Mouse (Mus musculus): Measurements from ENCODE around the gene Cryaa. TPM values are rescaled to one million over a fixed set of nuclear protein-coding genes. Genes with fewer than 3 reads are reported as not detected.
"Not testable (repeated sequence)": the region's sequence is repeated elsewhere in the genome, so short reads cannot be mapped to it uniquely, and the experiment has no call there.

The Cryaa gene
- polyA plus RNA-seq, 1 experiment, result 0.85 TPM

- no peak overlapping the region for H3K4me3 ChIP-seq (replicated peaks; ENCODE audit: insufficient read depth, low read depth, low read length)
- TF ChIP-seq POLR2A (IDR thresholded peaks at IDR 0.05; ENCODE audit: borderline replicate concordance, insufficient read depth, low read length) (no peak), CTCF (IDR thresholded peaks at IDR 0.05; ENCODE audit: borderline replicate concordance, insufficient read depth, low read depth, low read length) (peak; percentile 87)
- DNase-seq, result peak; percentile 76 to 82
- H3K27me3 ChIP-seq (ENCODE audit: control insufficient read depth, insufficient read depth, low read length), result no peaks in the 10 kb centered on the region
- no peak overlapping the region for H3K27ac ChIP-seq (ENCODE audit: insufficient read depth, low read length)
- H3K4me1 ChIP-seq (ENCODE audit: control insufficient read depth, insufficient read depth, low read length), result no peaks in the 10 kb centered on the region
- 10% methylated on average over 17 of the region's 17 CpGs for WGBS
These were observed 8.1 kb downstream of the Cryaa start for GRCm38 (mm10) chr17:31685514-31686224.

- Histone ChIP-seq H3K27me3 (ENCODE audit: control insufficient read depth, insufficient read depth, low read length) (no peaks in the 10 kb centered on the region), H3K4me3 (replicated peaks; ENCODE audit: insufficient read depth, low read depth, low read length) (no peak overlapping the region), H3K27ac (ENCODE audit: insufficient read depth, low read length) (no peak overlapping the region), H3K4me1 (ENCODE audit: control insufficient read depth, insufficient read depth, low read length) (no peaks in the 10 kb centered on the region)
- no peak for DNase-seq
- TF ChIP-seq CTCF (IDR thresholded peaks at IDR 0.05; ENCODE audit: borderline replicate concordance, insufficient read depth, low read depth, low read length), result no peak
- no peak for TF ChIP-seq POLR2A (IDR thresholded peaks at IDR 0.05; ENCODE audit: borderline replicate concordance, insufficient read depth, low read length)
- WGBS, result 4% methylated on average over 3 of the region's 3 CpGs
These were observed 8.6 kb downstream of the Cryaa start for GRCm38 (mm10) chr17:31686225-31686564.

- DNase-seq, result no peak
- no peaks in the 10 kb centered on the region for H3K4me1 ChIP-seq (ENCODE audit: control insufficient read depth, insufficient read depth, low read length)
- WGBS, result 68% methylated on average over 9 of the region's 9 CpGs
- no peak overlapping the region for H3K27ac ChIP-seq (ENCODE audit: insufficient read depth, low read length)
- H3K4me3 ChIP-seq (replicated peaks; ENCODE audit: insufficient read depth, low read depth, low read length), result no peak overlapping the region
- no peak for TF ChIP-seq POLR2A (IDR thresholded peaks at IDR 0.05; ENCODE audit: borderline replicate concordance, insufficient read depth, low read length)
- TF ChIP-seq CTCF (IDR thresholded peaks at IDR 0.05; ENCODE audit: borderline replicate concordance, insufficient read depth, low read depth, low read length), result no peak
- no peaks in the 10 kb centered on the region for H3K27me3 ChIP-seq (ENCODE audit: control insufficient read depth, insufficient read depth, low read length)
These were observed 10.5 kb downstream of the Cryaa start for GRCm38 (mm10) chr17:31688112-31688511.

- no peaks in the 10 kb centered on the region for H3K4me1 ChIP-seq (ENCODE audit: control insufficient read depth, insufficient read depth, low read length)
- no peaks in the 10 kb centered on the region; the same call in 1 of the 2 replicates for H3K27me3 ChIP-seq (ENCODE audit: control insufficient read depth, insufficient read depth, low read length)
- no peak overlapping the region for H3K4me3 ChIP-seq (replicated peaks; ENCODE audit: insufficient read depth, low read depth, low read length)
- TF ChIP-seq CTCF (IDR thresholded peaks at IDR 0.05; ENCODE audit: borderline replicate concordance, insufficient read depth, low read depth, low read length), result no peak
- TF ChIP-seq POLR2A (IDR thresholded peaks at IDR 0.05; ENCODE audit: borderline replicate concordance, insufficient read depth, low read length), result no peak
- no peak for DNase-seq
- H3K27ac ChIP-seq (ENCODE audit: insufficient read depth, low read length), result no peak overlapping the region
- 54% methylated on average over 1 of the region's 1 CpGs for WGBS
These were observed 12.0 kb downstream of the Cryaa start for GRCm38 (mm10) chr17:31689606-31690005.

- DNase-seq, result no peak
- Histone ChIP-seq H3K4me1 (ENCODE audit: control insufficient read depth, insufficient read depth, low read length) (no peaks in the 10 kb centered on the region; the same call in 1 of the 2 replicates), H3K4me3 (replicated peaks; ENCODE audit: insufficient read depth, low read depth, low read length) (no peak overlapping the region), H3K27me3 (ENCODE audit: control insufficient read depth, insufficient read depth, low read length) (no peaks in the 10 kb centered on the region; the same call in 1 of the 2 replicates), H3K27ac (ENCODE audit: insufficient read depth, low read length) (no peak overlapping the region)
- WGBS, result 32% methylated on average over 5 of the region's 5 CpGs
- no peak for TF ChIP-seq CTCF (IDR thresholded peaks at IDR 0.05; ENCODE audit: borderline replicate concordance, insufficient read depth, low read depth, low read length)
- no peak for TF ChIP-seq POLR2A (IDR thresholded peaks at IDR 0.05; ENCODE audit: borderline replicate concordance, insufficient read depth, low read length)
These were observed 15.3 kb downstream of the Cryaa start for GRCm38 (mm10) chr17:31692918-31693317.

GRCm38 (mm10) chr17:31693330-31694022, 15.9 kb downstream of the Cryaa start:
- no peak overlapping the region for H3K27ac ChIP-seq (ENCODE audit: insufficient read depth, low read length)
- H3K4me3 ChIP-seq (replicated peaks; ENCODE audit: insufficient read depth, low read depth, low read length), result no peak overlapping the region
- H3K4me1 ChIP-seq (ENCODE audit: control insufficient read depth, insufficient read depth, low read length), result peaks cover 6% of the 10 kb centered on the region
- 2% methylated on average over 20 of the region's 20 CpGs for WGBS
- peak; percentile 34 to 52 for DNase-seq
- TF ChIP-seq POLR2A (IDR thresholded peaks at IDR 0.05; ENCODE audit: borderline replicate concordance, insufficient read depth, low read length) (no peak), CTCF (IDR thresholded peaks at IDR 0.05; ENCODE audit: borderline replicate concordance, insufficient read depth, low read depth, low read length) (peak; percentile 36; the same call in 1 of the 2 replicates)
- no peaks in the 10 kb centered on the region; the same call in 1 of the 2 replicates for H3K27me3 ChIP-seq (ENCODE audit: control insufficient read depth, insufficient read depth, low read length)

- no peak overlapping the region for H3K27ac ChIP-seq (ENCODE audit: insufficient read depth, low read length)
- TF ChIP-seq CTCF (IDR thresholded peaks at IDR 0.05; ENCODE audit: borderline replicate concordance, insufficient read depth, low read depth, low read length), result no peak
- no peak for TF ChIP-seq POLR2A (IDR thresholded peaks at IDR 0.05; ENCODE audit: borderline replicate concordance, insufficient read depth, low read length)
- no peak for DNase-seq
- 71% methylated on average over 7 of the region's 7 CpGs for WGBS
- H3K4me3 ChIP-seq (replicated peaks; ENCODE audit: insufficient read depth, low read depth, low read length), result no peak overlapping the region
- H3K4me1 ChIP-seq (ENCODE audit: control insufficient read depth, insufficient read depth, low read length), result peaks cover 11% of the 10 kb centered on the region
- no peaks in the 10 kb centered on the region; the same call in 1 of the 2 replicates for H3K27me3 ChIP-seq (ENCODE audit: control insufficient read depth, insufficient read depth, low read length)
These were observed 16.4 kb downstream of the Cryaa start for GRCm38 (mm10) chr17:31694023-31694376.

- TF ChIP-seq CTCF (IDR thresholded peaks at IDR 0.05; ENCODE audit: borderline replicate concordance, insufficient read depth, low read depth, low read length) (no peak), POLR2A (IDR thresholded peaks at IDR 0.05; ENCODE audit: borderline replicate concordance, insufficient read depth, low read length) (no peak)
- no peak overlapping the region for H3K4me3 ChIP-seq (replicated peaks; ENCODE audit: insufficient read depth, low read depth, low read length)
- WGBS, result 69% methylated on average over 1 of the region's 1 CpGs
- H3K4me1 ChIP-seq (ENCODE audit: control insufficient read depth, insufficient read depth, low read length), result peaks cover 12% of the 10 kb centered on the region
- DNase-seq, result no peak
- no peaks in the 10 kb centered on the region; the same call in 1 of the 2 replicates for H3K27me3 ChIP-seq (ENCODE audit: control insufficient read depth, insufficient read depth, low read length)
- H3K27ac ChIP-seq (ENCODE audit: insufficient read depth, low read length), result no peak overlapping the region
These were observed 17.3 kb downstream of the Cryaa start for GRCm38 (mm10) chr17:31694949-31695348.

- 87% methylated on average over 7 of the region's 7 CpGs for WGBS
- H3K27me3 ChIP-seq (ENCODE audit: control insufficient read depth, insufficient read depth, low read length); H3K4me3 ChIP-seq (replicated peaks; ENCODE audit: insufficient read depth, low read depth, low read length); DNase-seq; H3K27ac ChIP-seq (ENCODE audit: insufficient read depth, low read length): not testable (repeated sequence)
- H3K4me1 ChIP-seq (ENCODE audit: control insufficient read depth, insufficient read depth, low read length), result peaks cover 12% of the 10 kb centered on the region
These were observed 17.7 kb downstream of the Cryaa start for GRCm38 (mm10) chr17:31695356-31695755.
